Mouse (Mus musculus): ENCODE data around the gene Prkn. TPM values are rescaled to one million over a fixed set of nuclear protein-coding genes. Genes with fewer than 3 reads are reported as not detected.

Gene Prkn
- total and polyA plus RNA-seq, 3 experiments = 0.86 to 5.7 (median 2.3) TPM

- no peak overlapping the region for H3K4me3 ChIP-seq (ENCODE audit: low read depth, low read length)
- no peaks in the 10 kb centered on the region for H3K4me1 ChIP-seq (ENCODE audit: insufficient read depth, low read depth, low read length)
- ATAC-seq (ENCODE audit: extremely low read depth, insufficient number of reproducible peaks, low FRiP score, poor library complexity, severe bottlenecking) (no peak), DNase-seq (ENCODE audit: low spot score) (no peak)
- 0 out of 2 replicates have a peak, but pooled peaks cover 3% of the 10 kb centered on the region for H3K27me3 ChIP-seq (ENCODE audit: insufficient read depth, low read length)
- no peak for TF ChIP-seq POLR2AphosphoS5 (IDR thresholded peaks at IDR 0.05; ENCODE audit: insufficient replicate concordance, low read depth, low read length)
- no peak for TF ChIP-seq GATA1 (IDR thresholded peaks at IDR 0.05; ENCODE audit: borderline replicate concordance, low read length)
- no peak for TF ChIP-seq TAL1 (conservative IDR thresholded peaks at IDR 0.05; ENCODE audit: low read depth, low read length)
- no peak for TF ChIP-seq CTCF (IDR thresholded peaks at IDR 0.05; ENCODE audit: low read depth, low read length)
- TF ChIP-seq GATA2 (IDR thresholded peaks at IDR 0.05; ENCODE audit: borderline replicate concordance, low read depth, low read length) = no peak
- no peaks in the 10 kb centered on the region for H3K36me3 ChIP-seq (replicated peaks)
- no peaks in the 10 kb centered on the region for H3K9me3 ChIP-seq (replicated peaks)
Observed at GRCm38 (mm10) chr17:11663437-11663836, 823.3 kb downstream of the Prkn start.

- no peaks in the 10 kb centered on the region for H3K9me3 ChIP-seq (replicated peaks)
- H3K4me3 ChIP-seq (ENCODE audit: low read depth, low read length) = no peak overlapping the region
- DNase-seq (ENCODE audit: low spot score) (no peak), ATAC-seq (ENCODE audit: extremely low read depth, insufficient number of reproducible peaks, low FRiP score, poor library complexity, severe bottlenecking) (no peak)
- H3K4me1 ChIP-seq (ENCODE audit: insufficient read depth, low read depth, low read length) = no peaks in the 10 kb centered on the region
- TF ChIP-seq TAL1 (conservative IDR thresholded peaks at IDR 0.05; ENCODE audit: low read depth, low read length) (no peak), GATA1 (IDR thresholded peaks at IDR 0.05; ENCODE audit: borderline replicate concordance, low read length) (no peak), CTCF (IDR thresholded peaks at IDR 0.05; ENCODE audit: low read depth, low read length) (no peak), POLR2AphosphoS5 (IDR thresholded peaks at IDR 0.05; ENCODE audit: insufficient replicate concordance, low read depth, low read length) (no peak), GATA2 (IDR thresholded peaks at IDR 0.05; ENCODE audit: borderline replicate concordance, low read depth, low read length) (no peak)
- no peaks in the 10 kb centered on the region for H3K36me3 ChIP-seq (replicated peaks)
- peaks cover 8% of the 10 kb centered on the region; the same call in 1 of the 2 replicates for H3K27me3 ChIP-seq (ENCODE audit: insufficient read depth, low read length)
Observed at GRCm38 (mm10) chr17:11664610-11665345, 824.6 kb downstream of the Prkn start.

GRCm38 (mm10) chr17:11679716-11680115 is 839.5 kb downstream of the Prkn start:
- H3K36me3 ChIP-seq (replicated peaks) = no peaks in the 10 kb centered on the region
- no peaks in the 10 kb centered on the region for H3K4me1 ChIP-seq (ENCODE audit: insufficient read depth, low read depth, low read length)
- no peak for ATAC-seq (ENCODE audit: extremely low read depth, insufficient number of reproducible peaks, low FRiP score, poor library complexity, severe bottlenecking)
- peaks cover 8% of the 10 kb centered on the region; the same call in 1 of the 2 replicates for H3K27me3 ChIP-seq (ENCODE audit: insufficient read depth, low read length)
- no peaks in the 10 kb centered on the region for H3K9me3 ChIP-seq (replicated peaks)
- H3K4me3 ChIP-seq (ENCODE audit: low read depth, low read length) = no peak overlapping the region
- no peak for DNase-seq (ENCODE audit: low spot score)
- TF ChIP-seq POLR2AphosphoS5 (IDR thresholded peaks at IDR 0.05; ENCODE audit: insufficient replicate concordance, low read depth, low read length) = no peak
- no peak for TF ChIP-seq GATA2 (IDR thresholded peaks at IDR 0.05; ENCODE audit: borderline replicate concordance, low read depth, low read length)
- no peak for TF ChIP-seq GATA1 (IDR thresholded peaks at IDR 0.05; ENCODE audit: borderline replicate concordance, low read length)
- TF ChIP-seq CTCF (IDR thresholded peaks at IDR 0.05; ENCODE audit: low read depth, low read length) = no peak
- TF ChIP-seq TAL1 (conservative IDR thresholded peaks at IDR 0.05; ENCODE audit: low read depth, low read length) = no peak

GRCm38 (mm10) chr17:11680456-11680855 is 840.3 kb downstream of the Prkn start:
- TF ChIP-seq TAL1 (conservative IDR thresholded peaks at IDR 0.05; ENCODE audit: low read depth, low read length) = no peak
- no peak for TF ChIP-seq CTCF (IDR thresholded peaks at IDR 0.05; ENCODE audit: low read depth, low read length)
- TF ChIP-seq GATA2 (IDR thresholded peaks at IDR 0.05; ENCODE audit: borderline replicate concordance, low read depth, low read length) = no peak
- TF ChIP-seq GATA1 (IDR thresholded peaks at IDR 0.05; ENCODE audit: borderline replicate concordance, low read length) = no peak
- no peak for TF ChIP-seq POLR2AphosphoS5 (IDR thresholded peaks at IDR 0.05; ENCODE audit: insufficient replicate concordance, low read depth, low read length)
- no peak for DNase-seq (ENCODE audit: low spot score)
- Histone ChIP-seq H3K9me3 (replicated peaks) (no peaks in the 10 kb centered on the region), H3K36me3 (replicated peaks) (no peaks in the 10 kb centered on the region), H3K4me3 (ENCODE audit: low read depth, low read length) (no peak overlapping the region), H3K4me1 (ENCODE audit: insufficient read depth, low read depth, low read length) (no peaks in the 10 kb centered on the region), H3K27me3 (ENCODE audit: insufficient read depth, low read length) (peaks cover 8% of the 10 kb centered on the region; the same call in 1 of the 2 replicates)
- no peak for ATAC-seq (ENCODE audit: extremely low read depth, insufficient number of reproducible peaks, low FRiP score, poor library complexity, severe bottlenecking)

GRCm38 (mm10) chr17:11681825-11682372 is 841.7 kb downstream of the Prkn start:
- H3K4me3 ChIP-seq (ENCODE audit: low read depth, low read length) = no peak overlapping the region
- H3K9me3 ChIP-seq (replicated peaks) = no peaks in the 10 kb centered on the region
- no peaks in the 10 kb centered on the region for H3K36me3 ChIP-seq (replicated peaks)
- H3K4me1 ChIP-seq (ENCODE audit: insufficient read depth, low read depth, low read length) = no peaks in the 10 kb centered on the region
- TF ChIP-seq CTCF (IDR thresholded peaks at IDR 0.05; ENCODE audit: low read depth, low read length) (no peak), POLR2AphosphoS5 (IDR thresholded peaks at IDR 0.05; ENCODE audit: insufficient replicate concordance, low read depth, low read length) (no peak), TAL1 (conservative IDR thresholded peaks at IDR 0.05; ENCODE audit: low read depth, low read length) (no peak), GATA1 (IDR thresholded peaks at IDR 0.05; ENCODE audit: borderline replicate concordance, low read length) (no peak), GATA2 (IDR thresholded peaks at IDR 0.05; ENCODE audit: borderline replicate concordance, low read depth, low read length) (no peak)
- peaks cover 8% of the 10 kb centered on the region; the same call in 1 of the 2 replicates for H3K27me3 ChIP-seq (ENCODE audit: insufficient read depth, low read length)
- no peak for DNase-seq (ENCODE audit: low spot score)
- ATAC-seq (ENCODE audit: extremely low read depth, insufficient number of reproducible peaks, low FRiP score, poor library complexity, severe bottlenecking) = no peak

GRCm38 (mm10) chr17:11705005-11705404 is 864.8 kb downstream of the Prkn start:
- ATAC-seq (ENCODE audit: extremely low read depth, insufficient number of reproducible peaks, low FRiP score, poor library complexity, severe bottlenecking) (no peak), DNase-seq (ENCODE audit: low spot score) (no peak)
- Histone ChIP-seq H3K36me3 (replicated peaks) (no peaks in the 10 kb centered on the region), H3K4me3 (ENCODE audit: low read depth, low read length) (no peak overlapping the region), H3K9me3 (replicated peaks) (no peaks in the 10 kb centered on the region), H3K4me1 (ENCODE audit: insufficient read depth, low read depth, low read length) (no peaks in the 10 kb centered on the region), H3K27me3 (ENCODE audit: insufficient read depth, low read length) (peaks cover 14% of the 10 kb centered on the region)
- TF ChIP-seq POLR2AphosphoS5 (IDR thresholded peaks at IDR 0.05; ENCODE audit: insufficient replicate concordance, low read depth, low read length) (no peak), TAL1 (conservative IDR thresholded peaks at IDR 0.05; ENCODE audit: low read depth, low read length) (no peak), GATA1 (IDR thresholded peaks at IDR 0.05; ENCODE audit: borderline replicate concordance, low read length) (no peak), GATA2 (IDR thresholded peaks at IDR 0.05; ENCODE audit: borderline replicate concordance, low read depth, low read length) (no peak), CTCF (IDR thresholded peaks at IDR 0.05; ENCODE audit: low read depth, low read length) (no peak)

All from G1E (cell line).